Mouse (Mus musculus) brain, embryonic 14.5 days (tissue): ENCODE results near the gene Itgb3.

Source experiments
- CTCF ChIP-seq: fragments of 200-500 bp; IDR thresholded peaks from 2 replicates; pipeline ENCODE4 v1.5.1; 2012; ENCODE audit warnings: inconsistent platforms, mild to moderate bottlenecking, moderate library complexity, borderline replicate concordance; ENCODE audit not compliant: insufficient read depth, insufficient read length; ENCODE audit errors: extremely low read depth
- POLR2A ChIP-seq: fragments of 200-500 bp; IDR thresholded peaks from 2 replicates; pipeline ENCODE4 v1.6.1; 2012; ENCODE audit warnings: mild to moderate bottlenecking, inconsistent platforms, borderline replicate concordance; ENCODE audit not compliant: poor library complexity, insufficient read depth, insufficient read length, severe bottlenecking; ENCODE audit errors: extremely low read depth

- TF ChIP-seq POLR2A (no peak), CTCF (no peak)
Observed at GRCm38 (mm10) chr11:104568326-104568725, 39.5 kb upstream of the Itgb3 start.
